Mouse (Mus musculus) myocyte (in vitro differentiated cells): ENCODE data around the gene Kdr.

Experiments used
- E2F4 ChIP-seq: IDR thresholded peaks from one replicate; pipeline ENCODE4 v1.6.1; 2011; ENCODE audit warnings: mild to moderate bottlenecking, control low read depth, moderate library complexity; ENCODE audit not compliant: insufficient read depth
- MAX ChIP-seq: IDR thresholded peaks from one replicate; pipeline ENCODE4 v1.6.1; 2011; ENCODE audit warnings: low read depth, mild to moderate bottlenecking, control low read depth
- MYOD1 ChIP-seq, 3 experiments: IDR thresholded peaks; one replicate each; pipeline ENCODE4 v1.6.1; 2011; ENCODE audit warnings: control low read depth in 2 of 3, low read depth in 2 of 3, mild to moderate bottlenecking in 2 of 3, moderate library complexity in 1 of 3; ENCODE audit not compliant: insufficient read length in 2 of 3, control insufficient read depth in 1 of 3
- MYOG ChIP-seq, 3 experiments: IDR thresholded peaks; one replicate each; pipeline ENCODE4 v1.6.1; 2011; ENCODE audit warnings: control low read depth in 2 of 3, low read depth in 2 of 3, mild to moderate bottlenecking in 2 of 3; ENCODE audit not compliant: insufficient read length in 2 of 3, control insufficient read depth in 1 of 3, insufficient read depth in 1 of 3
- POLR2A ChIP-seq: IDR thresholded peaks from one replicate; pipeline ENCODE4 v1.6.1; 2011; ENCODE audit warnings: low read depth, mild to moderate bottlenecking, control low read depth, moderate library complexity; ENCODE audit not compliant: insufficient read length
- POLR2AphosphoS2 ChIP-seq: IDR thresholded peaks from one replicate; pipeline ENCODE4 v1.6.1; 2011; ENCODE audit warnings: low read depth, control low read depth; ENCODE audit not compliant: insufficient read length
- SRF ChIP-seq: IDR thresholded peaks from one replicate; pipeline ENCODE4 v1.6.1; 2011; ENCODE audit warnings: low read depth; ENCODE audit not compliant: control insufficient read depth, insufficient read length
- TCF12 ChIP-seq: IDR thresholded peaks from one replicate; pipeline ENCODE4 v1.6.1; 2011; ENCODE audit warnings: mild to moderate bottlenecking, control low read depth; ENCODE audit not compliant: poor library complexity, insufficient read depth, severe bottlenecking
- USF1 ChIP-seq: IDR thresholded peaks from one replicate; pipeline ENCODE4 v1.6.1; 2011; ENCODE audit warnings: low read depth, mild to moderate bottlenecking, control low read depth, moderate library complexity

- TF ChIP-seq POLR2A (no peak), USF1 (no peak), E2F4 (no peak), MYOG (IDR thresholded peaks at IDR 0.05; ENCODE audit: control insufficient read depth in 1 of 3, insufficient read depth in 1 of 3, insufficient read length in 2 of 3, low read depth in 2 of 3) (no peak), MAX (no peak), POLR2AphosphoS2 (no peak), TCF12 (no peak), MYOD1 (IDR thresholded peaks at IDR 0.05; ENCODE audit: control insufficient read depth in 1 of 3, insufficient read length in 2 of 3, low read depth in 2 of 3) (no peak), SRF (no peak)
Measured at GRCm38 (mm10) chr5:76026805-76027204, 48.5 kb upstream of the Kdr start.
